19 mouse cellular contexts compared by ENCODE assay signal in genomic region chr13:29203856-29204255, GRCm38 (mm10).
"Had no signal": no experiment of that assay in that cellular context is flagged by ENCODE, and none has a peak within 500 bp of the region (broad histone marks: within the 10 kb centered on the region; RNA-seq: fewer than 3 reads in every experiment).

No protein-coding gene starts in this region.

- ATAC-seq: midbrain, embryonic 13.5 days; midbrain, embryonic 16.5 days had no signal

- H3K4me3 ChIP-seq: midbrain, embryonic 10.5 days; midbrain, embryonic 13.5 days; myocyte; neural tube, embryonic 13.5 days; neural tube, embryonic 15.5 days; stomach, embryonic 15.5 days had no signal

- H3K9ac ChIP-seq: lung, embryonic 14.5 days; midbrain, embryonic 13.5 days; neural tube, embryonic 13.5 days; neural tube, embryonic 15.5 days; stomach, embryonic 15.5 days had no signal

- H3K4me1 ChIP-seq: neural tube, embryonic 13.5 days; neural tube, embryonic 15.5 days had no signal

- DNase-seq: lung, adult 18-20 months; lung, embryonic 14.5 days; lung, postnatal 10 days; lung, postnatal 4 days; retina, postnatal 1 day; right cerebral cortex, adult 18-20 months; right cerebral cortex, postnatal 25 days; right cerebral cortex, postnatal 4 days; thymus, adult 2 months; thymus, postnatal 25 days; thymus, postnatal 4 days had no signal

- H3K9me3 ChIP-seq: neural tube, embryonic 15.5 days; stomach, embryonic 15.5 days had no signal

- H3K36me3 ChIP-seq: midbrain, embryonic 10.5 days; midbrain, embryonic 13.5 days; neural tube, embryonic 13.5 days; neural tube, embryonic 15.5 days; stomach, embryonic 15.5 days had no signal

- H3K27ac ChIP-seq: midbrain, embryonic 10.5 days; midbrain, embryonic 13.5 days; neural tube, embryonic 13.5 days; neural tube, embryonic 15.5 days; stomach, embryonic 15.5 days; stomach, postnatal 0 days had no signal

- H3K27me3 ChIP-seq: midbrain, embryonic 13.5 days; neural tube, embryonic 13.5 days; neural tube, embryonic 15.5 days; stomach, embryonic 15.5 days had no signal

- H3K4me2 ChIP-seq: lung, embryonic 14.5 days; midbrain, embryonic 13.5 days; neural tube, embryonic 13.5 days; neural tube, embryonic 15.5 days; stomach, embryonic 15.5 days had no signal
